In genomic region chr17:67171353-67171752, GRCm38 (mm10) we compare ENCODE assay signal across 30 mouse cellular contexts.
DNase-seq lines count a peak whose midpoint lies in the region; ATAC-seq lines count a peak whose summit lies in the region.
"Had no signal": no experiment of that assay in that cellular context is flagged by ENCODE, and none has a peak within 500 bp of the region (broad histone marks: within the 10 kb centered on the region; RNA-seq: fewer than 3 reads in every experiment).

No protein-coding gene starts in this region.

- no peak for ATAC-seq in midbrain, embryonic 11.5 days (ENCODE audit: low FRiP score)
- ATAC-seq in midbrain, embryonic 16.5 days: no peak
- ATAC-seq in heart, embryonic 16.5 days (replicated peaks; ENCODE audit: extremely low read depth, insufficient read depth, low FRiP score): no peak
- ATAC-seq: forebrain, embryonic 16.5 days; hindbrain, embryonic 16.5 days; midbrain, embryonic 15.5 days; Patski had no signal

- no peaks in the 10 kb centered on the region for H3K36me3 ChIP-seq in midbrain, embryonic 11.5 days (ENCODE audit: control insufficient read depth, insufficient read depth, low read length)
- no peaks in the 10 kb centered on the region for H3K36me3 ChIP-seq in midbrain, embryonic 16.5 days (ENCODE audit: control insufficient read depth, insufficient read depth, low read length)
- H3K36me3 ChIP-seq in heart, embryonic 16.5 days (ENCODE audit: control insufficient read depth, insufficient read depth): no peaks in the 10 kb centered on the region
- H3K36me3 ChIP-seq: embryonic facial prominence, embryonic 13.5 days; G1E; heart, embryonic 13.5 days; hindbrain, embryonic 10.5 days; limb, embryonic 12.5 days; liver, embryonic 15.5 days; midbrain, embryonic 15.5 days; neural tube, embryonic 12.5 days had no signal

- no peaks in the 10 kb centered on the region for H3K4me1 ChIP-seq in midbrain, embryonic 11.5 days (ENCODE audit: control insufficient read depth, insufficient read depth, low read length)
- no peaks in the 10 kb centered on the region for H3K4me1 ChIP-seq in midbrain, embryonic 16.5 days (ENCODE audit: control insufficient read depth, insufficient read depth, low read length)
- H3K4me1 ChIP-seq in heart, embryonic 16.5 days (ENCODE audit: control insufficient read depth, insufficient read depth, low read length): peaks cover 12% of the 10 kb centered on the region
- H3K4me1 ChIP-seq: hindbrain, embryonic 10.5 days; kidney, embryonic 15.5 days; limb, embryonic 12.5 days; liver, embryonic 15.5 days; midbrain, embryonic 15.5 days; neural tube, embryonic 12.5 days had no signal

- no peaks in the 10 kb centered on the region for H3K27me3 ChIP-seq in midbrain, embryonic 11.5 days (ENCODE audit: control insufficient read depth, insufficient read depth, low read length)
- no peaks in the 10 kb centered on the region for H3K27me3 ChIP-seq in midbrain, embryonic 16.5 days (ENCODE audit: control insufficient read depth, insufficient read depth, low read depth, low read length)
- H3K27me3 ChIP-seq in heart, embryonic 16.5 days (ENCODE audit: control insufficient read depth, insufficient read depth, low read length): no peaks in the 10 kb centered on the region
- H3K27me3 ChIP-seq: embryonic facial prominence, embryonic 13.5 days; heart, embryonic 13.5 days; kidney, embryonic 15.5 days; limb, embryonic 12.5 days; liver, embryonic 15.5 days; midbrain, embryonic 15.5 days; neural tube, embryonic 12.5 days; Patski had no signal

- DNase-seq in heart, adult 11 months: peak; percentile 95
- DNase-seq in heart, postnatal 25 days (ENCODE audit: low spot score): no peak
- peak; percentile 44 for DNase-seq in midbrain, embryonic 11.5 days (ENCODE audit: low spot score, missing footprints)
- DNase-seq in thymus, postnatal 14 days: no peak
- no peak for DNase-seq in right cerebral cortex, postnatal 25 days
- DNase-seq: cerebellum, adult 11-12 months; cerebellum, adult 9-11 months; embryo, embryonic 11 days; lung, embryonic 14.5 days; lung, postnatal 14 days; right cerebral cortex, postnatal 14 days; thymus, adult 18-20 months; thymus, postnatal 36 days had no signal

- no peak overlapping the region for H3K4me2 ChIP-seq in midbrain, embryonic 11.5 days
- no peak overlapping the region for H3K4me2 ChIP-seq in midbrain, embryonic 16.5 days (ENCODE audit: low read length)
- H3K4me2 ChIP-seq in heart, embryonic 16.5 days (ENCODE audit: low read depth, low read length): no peak overlapping the region
- H3K4me2 ChIP-seq: embryonic facial prominence, embryonic 13.5 days; heart, embryonic 13.5 days; kidney, embryonic 15.5 days; limb, embryonic 12.5 days; liver, embryonic 15.5 days; lung, embryonic 14.5 days; midbrain, embryonic 15.5 days; neural tube, embryonic 12.5 days had no signal

- no peak overlapping the region for H3K27ac ChIP-seq in midbrain, embryonic 11.5 days (ENCODE audit: low read depth, low read length)
- H3K27ac ChIP-seq in midbrain, embryonic 16.5 days (ENCODE audit: low read length): no peak overlapping the region
- peak overlapping the region; percentile 51 for H3K27ac ChIP-seq in heart, embryonic 16.5 days (ENCODE audit: low read length)
- H3K27ac ChIP-seq: embryonic facial prominence, embryonic 13.5 days; heart, embryonic 13.5 days; hindbrain, embryonic 10.5 days; kidney, embryonic 15.5 days; left cerebral cortex, adult 2 months; limb, embryonic 12.5 days; liver, embryonic 15.5 days; midbrain, embryonic 15.5 days; neural tube, embryonic 12.5 days; stomach, postnatal 0 days had no signal

- H3K9me3 ChIP-seq in midbrain, embryonic 11.5 days (ENCODE audit: control insufficient read depth, low read length): no peaks in the 10 kb centered on the region
- no peaks in the 10 kb centered on the region for H3K9me3 ChIP-seq in midbrain, embryonic 16.5 days (replicated peaks; ENCODE audit: control insufficient read depth, low read length, poor library complexity, severe bottlenecking)
- H3K9me3 ChIP-seq in heart, embryonic 16.5 days (replicated peaks; ENCODE audit: control insufficient read depth, low read length): no peaks in the 10 kb centered on the region
- H3K9me3 ChIP-seq: embryonic facial prominence, embryonic 13.5 days; heart, embryonic 13.5 days; hindbrain, embryonic 10.5 days; kidney, embryonic 15.5 days; limb, embryonic 12.5 days; liver, embryonic 15.5 days; midbrain, embryonic 15.5 days; neural tube, embryonic 12.5 days had no signal

- intact Hi-C loops in heart, postnatal 25 days (cut with DNase I): loop anchor here (5.0 kb wide), 1 partner anchor 84 kb away; no protein-coding TSS in a partner anchor

- 76% methylated on average over 2 of the region's 2 CpGs for WGBS in midbrain, embryonic 11.5 days
- 92% methylated on average over 2 of the region's 2 CpGs for WGBS in midbrain, embryonic 16.5 days
- WGBS in heart, embryonic 16.5 days: 36% methylated on average over 2 of the region's 2 CpGs

- H3K4me3 ChIP-seq in midbrain, embryonic 11.5 days (ENCODE audit: low read depth, low read length): no peak overlapping the region
- H3K4me3 ChIP-seq in midbrain, embryonic 16.5 days (ENCODE audit: low read depth, low read length): no peak overlapping the region
- no peak overlapping the region for H3K4me3 ChIP-seq in heart, embryonic 16.5 days (ENCODE audit: low read length)
- H3K4me3 ChIP-seq: embryonic facial prominence, embryonic 13.5 days; erythroblast, embryonic 14.5 days; heart, embryonic 13.5 days; hindbrain, embryonic 10.5 days; kidney, embryonic 15.5 days; left cerebral cortex, adult 2 months; limb, embryonic 12.5 days; liver, embryonic 15.5 days; midbrain, embryonic 15.5 days; neural tube, embryonic 12.5 days had no signal

- no peak overlapping the region for H3K9ac ChIP-seq in midbrain, embryonic 11.5 days (ENCODE audit: low read length)
- H3K9ac ChIP-seq in midbrain, embryonic 16.5 days (ENCODE audit: low read depth, low read length): no peak overlapping the region
- H3K9ac ChIP-seq in heart, embryonic 16.5 days (ENCODE audit: low read length): no peak overlapping the region
- H3K9ac ChIP-seq: embryonic facial prominence, embryonic 13.5 days; heart, embryonic 13.5 days; kidney, embryonic 15.5 days; limb, embryonic 12.5 days; liver, embryonic 15.5 days; lung, embryonic 14.5 days; midbrain, embryonic 15.5 days; neural tube, embryonic 12.5 days had no signal

Comparison
In these comparisons a context has a peak if more than half of its experiments do, and no peak if none do; other contexts are left out.
1. DNase-seq: peak in heart, adult 11 months (single experiment) and midbrain, embryonic 11.5 days (single experiment); none in heart, postnatal 25 days (single experiment), thymus, postnatal 14 days (single experiment) and right cerebral cortex, postnatal 25 days (single experiment).